Mouse (Mus musculus) forebrain, embryonic 15.5 days (tissue): ENCODE measurements around the gene Ube2k. TPM values are rescaled to one million over a fixed set of nuclear protein-coding genes. Genes with fewer than 3 reads are reported as not detected.

ENCODE experiments used
- ATAC-seq: fragments of 200-750 bp; cut with Nextera tagmentation; replicated peaks from 2 replicates; pipeline ENCODE4 v1.8.0; 2017; ENCODE audit warnings: mild to moderate bottlenecking, moderate TSS enrichment, moderate library complexity
- H3K27ac ChIP-seq: fragments of 300-500 bp; sonication (generic); replicated peaks from 2 replicates; pipeline ENCODE4 v1.5.1; 2015; ENCODE audit warnings: mild to moderate bottlenecking, inconsistent platforms
- H3K27me3 ChIP-seq: fragments of 300-500 bp; sonication (generic); 2 replicates; pipeline ENCODE4 v1.6.1; 2015; ENCODE audit warnings: inconsistent platforms
- H3K36me3 ChIP-seq: fragments of 300-500 bp; sonication (generic); 2 replicates; pipeline ENCODE4 v1.6.1; 2015; ENCODE audit warnings: mild to moderate bottlenecking, inconsistent platforms
- H3K4me1 ChIP-seq: fragments of 300-500 bp; sonication (generic); 2 replicates; pipeline ENCODE4 v1.6.1; 2015; ENCODE audit warnings: inconsistent platforms
- H3K4me2 ChIP-seq: fragments of 300-500 bp; sonication (generic); replicated peaks from 2 replicates; pipeline ENCODE4 v1.6.1; 2015; ENCODE audit warnings: mild to moderate bottlenecking, inconsistent platforms
- H3K4me3 ChIP-seq: fragments of 300-500 bp; sonication (generic); 2 replicates; pipeline ENCODE4 v1.5.1; 2015; ENCODE audit warnings: mild to moderate bottlenecking, inconsistent platforms
- H3K9ac ChIP-seq: fragments of 300-500 bp; sonication (generic); replicated peaks from 2 replicates; pipeline ENCODE4 v1.6.1; 2015; ENCODE audit warnings: mild to moderate bottlenecking, inconsistent platforms
- H3K9me3 ChIP-seq: fragments of 300-500 bp; sonication (generic); 2 replicates; pipeline ENCODE4 v1.6.1; 2016; ENCODE audit warnings: inconsistent platforms
- WGBS: fragments of 180-500 bp; shearing (Covaris S2); methylation state at CpG from one replicate; pipeline ENCODE4 v1.1.7; 2015; ENCODE audit warnings: mixed read lengths; 5-methylcytosine and 5-hydroxymethylcytosine counted together
- polyA plus RNA-seq: library from polyadenylated mRNA; unstranded; fragments of >200 nt; fragmentation: Nextera tagmentation; extraction: Ambion mirVana; gene quantifications from 2 replicates; pipeline ENCODE4 v1.2.1, GENCODE M21; 2015

The Ube2k gene
- polyA plus RNA-seq: 195 and 199 TPM in 2 replicates

GRCm38 (mm10) chr5:65536751-65537419 lies at the start of gene Ube2k, which contains the start of gene Smim14:
TSS of gene Ube2k (plus strand) at chr5:65537233.
TSS of gene Smim14 (minus strand) at chr5:65537184.
- peak within 1 kb of the TSS; percentile 98 for H3K27ac ChIP-seq
- peak within 1 kb of the TSS; percentile 90 for H3K4me3 ChIP-seq
- H3K27me3 ChIP-seq: no peaks in the 10 kb centered on the region
- peak; percentile 97 for ATAC-seq
- H3K4me1 ChIP-seq: peaks cover 21% of the 10 kb centered on the region
- H3K9me3 ChIP-seq: no peaks in the 10 kb centered on the region
- peak within 1 kb of the TSS; percentile 60 for H3K4me2 ChIP-seq
- WGBS: under 1% methylated on average over 64 of the region's 66 CpGs
- H3K36me3 ChIP-seq: no peaks in the 10 kb centered on the region
- H3K9ac ChIP-seq: peak within 1 kb of the TSS; percentile 91

DNA sequence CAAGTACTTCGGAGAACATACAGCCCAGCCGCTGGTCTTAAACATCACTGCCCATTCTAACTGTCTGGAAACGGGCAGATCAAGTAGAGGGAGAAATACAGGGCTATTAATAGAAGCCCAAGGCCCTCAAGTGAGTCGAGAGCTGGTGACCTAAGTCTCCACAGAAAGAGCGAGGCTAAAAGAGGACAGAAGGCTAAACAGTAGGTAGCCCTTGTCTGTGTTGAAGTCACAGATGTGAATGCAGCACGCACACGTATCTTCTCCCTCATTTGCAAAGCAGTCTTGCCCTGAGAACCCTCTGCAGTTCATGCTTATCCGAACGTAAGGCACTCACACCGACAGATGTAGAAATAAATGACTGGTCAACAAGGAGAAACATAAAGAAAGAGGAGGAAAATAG lies 49.7 kb upstream of the Ube2k start:
- Histone ChIP-seq H3K36me3 (no peaks in the 10 kb centered on the region), H3K4me2 (no peak overlapping the region), H3K9ac (no peak overlapping the region), H3K9me3 (no peaks in the 10 kb centered on the region), H3K4me1 (peaks cover 21% of the 10 kb centered on the region), H3K27ac (no peak overlapping the region), H3K4me3 (no peak overlapping the region), H3K27me3 (no peaks in the 10 kb centered on the region)
- ATAC-seq: no peak
- 88% methylated on average over 10 of the region's 10 CpGs for WGBS

DNA sequence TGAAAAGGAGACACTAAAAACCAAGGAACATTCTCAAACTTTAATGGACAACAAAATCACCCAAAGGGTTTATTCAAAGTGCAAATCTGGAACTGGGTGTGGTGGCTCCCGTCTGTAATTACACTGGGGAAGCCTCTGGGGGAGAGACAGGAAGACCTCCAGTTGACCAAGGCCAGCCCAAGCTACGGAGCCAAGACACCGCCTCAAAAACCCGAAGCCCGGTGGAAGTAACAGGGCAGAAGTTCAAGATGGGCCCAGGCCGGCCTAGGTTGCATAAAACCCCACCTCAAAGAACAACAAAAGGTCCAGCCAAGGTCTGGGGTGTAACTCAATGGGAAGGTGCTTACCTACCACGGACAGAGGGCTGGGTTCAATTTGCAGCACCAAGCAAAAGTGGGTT lies 48.3 kb upstream of the Ube2k start:
- Histone ChIP-seq H3K4me2 (no peak overlapping the region), H3K4me3 (no peak overlapping the region), H3K9ac (no peak overlapping the region), H3K4me1 (peaks cover 26% of the 10 kb centered on the region), H3K27me3 (no peaks in the 10 kb centered on the region), H3K36me3 (no peaks in the 10 kb centered on the region), H3K27ac (no peak overlapping the region), H3K9me3 (no peaks in the 10 kb centered on the region)
- no peak for ATAC-seq
- 91% methylated on average over 7 of the region's 7 CpGs for WGBS

DNA sequence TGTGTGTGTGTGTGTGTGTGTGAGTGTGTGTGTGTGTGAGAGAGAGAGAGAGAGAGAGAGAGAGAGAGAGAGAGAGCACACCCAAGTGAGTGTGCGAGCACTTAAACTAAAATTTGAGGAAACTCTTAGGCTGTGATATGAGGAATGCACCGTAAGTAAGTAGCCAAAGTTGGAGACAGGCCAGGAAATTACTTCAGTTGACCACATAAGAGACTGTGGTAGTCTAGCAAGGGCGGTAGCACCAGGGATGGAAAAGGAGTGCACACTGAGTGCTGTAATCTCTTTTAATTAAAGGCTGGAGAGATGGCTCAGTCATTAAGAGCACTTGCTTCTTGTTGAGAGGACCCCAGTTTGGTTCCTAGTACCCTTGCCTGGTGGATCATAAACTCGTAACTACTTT lies 47.2 kb upstream of the Ube2k start:
- H3K36me3 ChIP-seq: no peaks in the 10 kb centered on the region
- H3K4me3 ChIP-seq: no peak overlapping the region
- no peaks in the 10 kb centered on the region for H3K27me3 ChIP-seq
- no peak overlapping the region for H3K27ac ChIP-seq
- no peak overlapping the region for H3K4me2 ChIP-seq
- WGBS: 78% methylated on average over 4 of the region's 4 CpGs
- H3K9me3 ChIP-seq: no peaks in the 10 kb centered on the region
- no peak overlapping the region for H3K9ac ChIP-seq
- ATAC-seq: no peak
- peaks cover 26% of the 10 kb centered on the region for H3K4me1 ChIP-seq

DNA sequence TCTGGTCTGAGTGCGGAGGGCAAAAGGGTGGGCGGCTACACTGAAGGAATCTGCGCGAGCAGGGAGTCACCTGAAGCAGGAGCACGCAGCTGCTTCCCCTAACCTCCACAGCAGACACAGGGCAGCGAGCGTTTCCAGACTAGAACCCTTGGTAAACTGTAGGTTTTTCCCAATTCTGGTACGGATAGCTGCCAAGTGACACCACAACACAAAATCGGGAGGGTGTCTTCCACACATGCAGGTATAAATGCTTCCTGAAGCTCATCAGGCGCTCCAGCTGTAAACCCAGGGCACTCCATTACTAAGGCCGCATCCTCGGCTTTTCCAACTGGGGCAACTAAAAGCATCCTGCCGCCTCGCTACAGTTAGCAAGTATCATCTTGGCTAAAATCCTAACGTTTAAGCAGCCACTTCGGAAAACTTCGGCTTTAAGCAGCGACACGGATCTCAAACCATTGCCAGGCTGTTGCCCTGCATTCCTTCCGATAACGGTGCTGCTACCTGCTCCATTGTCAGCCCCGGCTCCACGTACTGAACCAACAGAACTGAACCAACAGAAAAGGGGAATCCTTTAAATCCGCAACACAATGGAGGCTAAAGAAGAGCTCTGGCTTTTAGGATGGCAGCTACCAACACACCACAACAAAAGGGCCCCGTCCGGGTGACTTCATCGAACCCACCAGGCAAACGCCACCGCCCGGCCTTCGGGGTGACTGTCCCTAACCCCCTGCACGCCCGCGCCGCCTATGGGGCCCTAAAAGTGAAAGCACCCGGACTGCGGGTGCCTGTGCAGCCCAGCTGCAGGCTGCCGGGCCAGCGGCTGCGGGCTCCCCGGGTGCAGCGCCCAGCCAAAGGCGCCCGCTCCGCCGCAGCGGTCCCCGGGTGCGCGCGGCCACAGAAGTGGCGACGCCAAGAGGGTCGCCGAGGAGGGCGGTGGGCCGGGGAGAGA lies 45.0 kb upstream of the Ube2k start:
- H3K4me3 ChIP-seq: peak overlapping the region; percentile 98
- under 1% methylated on average over 57 of the region's 57 CpGs for WGBS

DNA sequence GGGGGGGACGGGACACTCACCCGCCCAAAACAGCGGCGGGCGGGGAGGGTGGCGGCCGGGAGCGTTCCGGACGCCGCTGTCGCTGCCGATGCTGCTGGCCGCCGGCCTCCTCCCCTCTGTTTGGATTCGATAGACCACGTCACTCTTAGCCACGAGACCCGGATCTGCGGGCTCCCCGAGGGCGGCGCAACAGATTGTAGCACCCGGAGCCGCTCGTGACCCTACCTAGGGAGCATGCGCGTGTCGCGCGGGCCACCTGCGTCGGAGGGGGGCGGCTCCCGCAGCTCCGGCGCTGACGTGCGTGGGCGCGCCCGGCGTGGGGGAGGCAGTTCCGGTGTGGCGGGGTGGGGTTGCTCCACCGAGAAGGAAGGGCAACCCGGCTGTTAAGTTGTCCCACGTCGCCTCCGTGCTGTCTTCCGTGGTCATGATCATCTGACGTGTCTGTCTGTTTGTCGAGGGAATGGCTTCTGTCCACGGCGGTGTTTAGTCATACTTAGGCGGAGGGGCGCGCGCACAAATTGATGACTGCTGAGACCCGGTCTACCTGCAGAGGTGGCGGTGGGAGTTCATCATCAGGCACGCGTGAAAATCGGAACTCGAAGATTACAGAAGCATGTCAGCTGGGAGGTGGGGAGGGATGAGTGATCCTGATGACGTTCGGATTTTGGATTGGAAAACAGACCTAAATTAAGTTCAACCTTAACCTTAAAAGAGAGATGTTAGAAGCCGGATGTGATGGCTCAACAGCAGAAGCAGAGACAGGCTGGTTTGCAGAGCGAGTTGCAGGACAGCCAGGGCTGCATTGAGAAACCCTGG lies 44.1 kb upstream of the Ube2k start, which contains the start of gene Gm43552:
TSS of gene Gm43552 (minus strand) at position 118 of the 816 bp plus-strand sequence.
- Histone ChIP-seq H3K9me3 (no peaks in the 10 kb centered on the region), H3K4me3 (peak within 1 kb of the TSS; percentile 98), H3K4me1 (peaks cover 26% of the 10 kb centered on the region), H3K27ac (peak within 1 kb of the TSS; percentile 96), H3K36me3 (no peaks in the 10 kb centered on the region), H3K4me2 (peak within 1 kb of the TSS; percentile 71), H3K9ac (peak within 1 kb of the TSS; percentile 93), H3K27me3 (no peaks in the 10 kb centered on the region)
- ATAC-seq: peak; percentile 98
- WGBS: under 1% methylated on average over 68 of the region's 69 CpGs

More for the DNA sequence above, 45.0 kb upstream of the Ube2k start:
- Histone ChIP-seq H3K9ac (peak overlapping the region; percentile 93), H3K9me3 (no peaks in the 10 kb centered on the region), H3K27ac (peak overlapping the region; percentile 96), H3K4me1 (peaks cover 26% of the 10 kb centered on the region), H3K27me3 (no peaks in the 10 kb centered on the region), H3K4me2 (peak overlapping the region; percentile 71), H3K36me3 (no peaks in the 10 kb centered on the region)
- ATAC-seq: peak; percentile 87

DNA sequence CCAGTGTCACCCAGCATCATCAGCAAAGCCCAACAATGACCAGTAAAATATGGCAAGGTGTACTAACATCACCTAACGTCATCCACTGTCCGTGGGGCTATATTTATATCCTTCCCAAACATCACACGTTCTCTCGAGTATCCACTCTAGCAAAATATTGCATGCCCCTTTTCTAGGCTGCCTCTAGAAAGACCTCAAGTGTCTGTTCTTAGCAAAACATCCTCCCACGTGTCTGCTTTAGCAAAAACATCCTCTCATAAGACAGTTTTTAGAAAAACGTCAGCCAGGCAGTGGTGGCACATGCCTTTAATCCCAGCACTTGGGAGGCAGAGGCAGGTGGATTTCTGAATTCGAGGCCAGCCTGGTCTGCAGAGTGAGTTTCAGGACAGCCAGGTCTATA lies 36.8 kb upstream of the Ube2k start:
- Histone ChIP-seq H3K4me3 (no peak overlapping the region), H3K4me1 (no peaks in the 10 kb centered on the region), H3K27me3 (no peaks in the 10 kb centered on the region), H3K4me2 (no peak overlapping the region), H3K9me3 (no peaks in the 10 kb centered on the region), H3K27ac (no peak overlapping the region), H3K36me3 (no peaks in the 10 kb centered on the region), H3K9ac (no peak overlapping the region)
- no peak for ATAC-seq
- 82% methylated on average over 7 of the region's 7 CpGs for WGBS

DNA sequence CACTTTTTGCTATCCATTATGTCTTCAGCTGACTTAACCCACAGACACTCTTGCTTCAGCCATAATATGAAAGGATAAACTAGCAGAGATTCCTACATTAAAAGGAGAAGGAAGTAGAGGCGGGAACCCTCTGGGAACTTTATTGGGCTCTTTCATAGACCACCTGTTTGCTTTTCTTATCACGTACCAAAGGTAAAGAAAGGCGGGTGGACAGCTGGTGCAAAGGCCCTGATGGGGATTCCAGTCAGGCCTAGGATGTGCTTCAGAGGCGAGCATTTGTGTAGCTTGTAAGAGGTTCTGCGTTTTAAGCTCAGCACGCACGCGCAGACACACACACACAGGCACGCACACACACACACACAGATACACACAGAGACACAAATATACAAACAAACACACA lies 35.6 kb upstream of the Ube2k start:
- Histone ChIP-seq H3K4me2 (no peak overlapping the region), H3K4me1 (no peaks in the 10 kb centered on the region), H3K36me3 (no peaks in the 10 kb centered on the region), H3K27me3 (no peaks in the 10 kb centered on the region), H3K9me3 (no peaks in the 10 kb centered on the region), H3K9ac (no peak overlapping the region), H3K27ac (no peak overlapping the region), H3K4me3 (no peak overlapping the region)
- 95% methylated on average over 9 of the region's 9 CpGs for WGBS
- no peak for ATAC-seq

GRCm38 (mm10) chr5:65505786-65506185 lies 31.2 kb upstream of the Ube2k start:
- Histone ChIP-seq H3K4me2 (no peak overlapping the region), H3K36me3 (no peaks in the 10 kb centered on the region)

DNA sequence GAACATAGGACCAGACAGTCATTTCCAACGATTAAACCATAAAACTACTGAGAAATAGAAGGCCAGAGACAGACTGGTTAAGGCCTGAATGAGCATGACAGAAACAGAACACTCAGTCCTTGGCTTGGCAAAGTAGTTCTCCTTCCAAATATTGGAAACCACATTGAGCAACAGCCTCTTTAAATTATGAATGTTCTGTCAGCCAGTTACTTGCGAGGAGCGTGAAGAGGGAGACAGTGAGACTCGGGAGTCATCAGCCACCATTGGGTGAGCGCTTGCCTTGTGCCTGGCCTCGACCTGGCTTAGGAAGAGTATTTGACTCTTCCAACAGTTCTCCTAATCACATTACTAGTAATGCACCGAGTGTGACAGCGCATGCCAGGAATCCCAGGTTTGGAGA lies 28.6 kb upstream of the Ube2k start:
- Histone ChIP-seq H3K27ac (no peak overlapping the region), H3K9me3 (no peaks in the 10 kb centered on the region)
- 84% methylated on average over 8 of the region's 8 CpGs for WGBS

More at GRCm38 (mm10) chr5:65505786-65506185, 31.2 kb upstream of the Ube2k start:
- no peaks in the 10 kb centered on the region for H3K4me1 ChIP-seq
- 9% methylated on average over 8 of the region's 8 CpGs for WGBS
- H3K4me3 ChIP-seq: no peak overlapping the region
- H3K9me3 ChIP-seq: no peaks in the 10 kb centered on the region
- no peak overlapping the region for H3K27ac ChIP-seq
- no peaks in the 10 kb centered on the region for H3K27me3 ChIP-seq
- no peak for ATAC-seq
- H3K9ac ChIP-seq: no peak overlapping the region

DNA sequence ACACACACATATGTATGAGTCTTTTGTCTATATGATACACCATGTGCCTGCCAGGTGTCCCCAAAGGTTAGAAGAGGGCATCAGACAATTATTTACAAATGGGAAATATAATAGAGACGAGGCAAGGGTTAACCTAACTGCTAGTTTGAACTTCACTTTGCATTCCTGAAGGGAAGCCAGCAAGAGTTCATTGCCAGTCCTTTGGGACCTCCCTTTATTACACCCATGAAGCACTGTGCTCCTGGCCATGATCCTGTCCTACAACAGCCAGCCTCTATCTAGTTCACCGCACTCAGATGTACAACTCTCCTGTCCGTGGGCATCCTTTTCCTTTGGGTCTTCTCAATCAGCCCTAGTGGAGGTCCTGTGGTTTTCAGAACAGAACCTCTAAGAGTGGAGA lies 23.5 kb upstream of the Ube2k start:
- Histone ChIP-seq H3K4me1 (no peaks in the 10 kb centered on the region), H3K9ac (no peak overlapping the region), H3K9me3 (no peaks in the 10 kb centered on the region), H3K4me3 (no peak overlapping the region), H3K27ac (no peak overlapping the region), H3K36me3 (no peaks in the 10 kb centered on the region), H3K27me3 (no peaks in the 10 kb centered on the region), H3K4me2 (no peak overlapping the region)
- WGBS: 86% methylated on average over 3 of the region's 3 CpGs
- no peak for ATAC-seq

More for the DNA sequence above, 28.6 kb upstream of the Ube2k start:
- Histone ChIP-seq H3K36me3 (no peaks in the 10 kb centered on the region), H3K4me2 (no peak overlapping the region), H3K27me3 (no peaks in the 10 kb centered on the region), H3K4me1 (no peaks in the 10 kb centered on the region), H3K4me3 (no peak overlapping the region), H3K9ac (no peak overlapping the region)
- ATAC-seq: no peak
